Mouse (Mus musculus) intestine, embryonic 16.5 days (tissue): ENCODE measurements at regions not wholly inside any gene's neighbourhood (a gene's known extent, or its start where the extent isn't known, plus 50 kb on each side); places are given as distances from the start of the nearest gene placed in this dataset.
A peak's percentile ranks its signal among the peaks of the same experiment; 100 is the strongest.

Experiments used
- ATAC-seq: fragments of 200-750 bp; cut with Nextera tagmentation; 2 replicates; pipeline ENCODE4 v1.8.0; 2017; ENCODE audit warnings: moderate TSS enrichment, moderate library complexity
- H3K27ac ChIP-seq: fragments of 300-500 bp; sonication (generic); 2 replicates; pipeline ENCODE4 v1.5.1; 2014; ENCODE audit warnings: mild to moderate bottlenecking, low read length
- H3K27me3 ChIP-seq: fragments of 300-500 bp; sonication (generic); replicated peaks from 2 replicates; pipeline ENCODE4 v1.6.1; 2014; ENCODE audit warnings: low read length, control low read depth, mixed read lengths; ENCODE audit not compliant: control insufficient read depth, insufficient read depth
- H3K36me3 ChIP-seq: fragments of 300-500 bp; sonication (generic); 2 replicates; pipeline ENCODE4 v1.6.1; 2014; ENCODE audit warnings: low read length, control low read depth; ENCODE audit not compliant: control insufficient read depth, insufficient read depth
- H3K4me1 ChIP-seq: fragments of 300-500 bp; sonication (generic); 2 replicates; pipeline ENCODE4 v1.6.1; 2014; ENCODE audit warnings: low read length, control low read depth, mixed read lengths; ENCODE audit not compliant: control insufficient read depth, insufficient read depth
- H3K4me2 ChIP-seq: fragments of 300-500 bp; sonication (generic); 2 replicates; pipeline ENCODE4 v1.6.1; 2014; ENCODE audit warnings: low read depth, low read length, control low read depth
- H3K4me3 ChIP-seq: fragments of 300-500 bp; sonication (generic); 2 replicates; pipeline ENCODE4 v1.5.1; 2014; ENCODE audit warnings: mild to moderate bottlenecking, low read length
- H3K9ac ChIP-seq: fragments of 300-500 bp; sonication (generic); 2 replicates; pipeline ENCODE4 v1.6.1; 2014; ENCODE audit warnings: low read depth, low read length
- H3K9me3 ChIP-seq: fragments of 300-500 bp; sonication (generic); 2 replicates; pipeline ENCODE4 v1.6.1; 2016; ENCODE audit warnings: low read length, control low read depth; ENCODE audit not compliant: control insufficient read depth
- WGBS: fragments of 180-500 bp; shearing (Covaris S2); extraction: QIAGEN DNeasy Blood & Tissue Kit; methylation state at CpG from one replicate; pipeline ENCODE4 v1.1.7; 2014; 5-methylcytosine and 5-hydroxymethylcytosine counted together

- ATAC-seq = no peak
- 83% methylated on average over 7 of the region's 7 CpGs for WGBS
Measured at GRCm38 (mm10) chr3:141279041-141279554, 66.9 kb upstream of the Pdha2 start.

GRCm38 (mm10) chr3:141293802-141294201 is 81.6 kb upstream of the Pdha2 start:
- WGBS = 85% methylated on average over 2 of the region's 2 CpGs
- Histone ChIP-seq H3K4me3 (no peak overlapping the region), H3K4me2 (no peak overlapping the region), H3K4me1 (no peaks in the 10 kb centered on the region), H3K9me3 (no peaks in the 10 kb centered on the region), H3K36me3 (no peaks in the 10 kb centered on the region), H3K27me3 (no peaks in the 10 kb centered on the region), H3K27ac (no peak overlapping the region), H3K9ac (no peak overlapping the region)
- ATAC-seq = no peak

More at GRCm38 (mm10) chr3:141279041-141279554, 66.9 kb upstream of the Pdha2 start:
- H3K4me2 ChIP-seq = no peak overlapping the region
- no peaks in the 10 kb centered on the region for H3K4me1 ChIP-seq
- no peaks in the 10 kb centered on the region for H3K27me3 ChIP-seq
- H3K9ac ChIP-seq = no peak overlapping the region
- no peak overlapping the region for H3K4me3 ChIP-seq
- no peak overlapping the region for H3K27ac ChIP-seq
- H3K36me3 ChIP-seq = no peaks in the 10 kb centered on the region
- no peaks in the 10 kb centered on the region for H3K9me3 ChIP-seq

GRCm38 (mm10) chr3:141296897-141297296 is 84.7 kb upstream of the Pdha2 start:
- ATAC-seq = no peak

GRCm38 (mm10) chr3:141299749-141300148 is 87.6 kb upstream of the Pdha2 start:
- Histone ChIP-seq H3K9ac (no peak overlapping the region), H3K4me1 (no peaks in the 10 kb centered on the region), H3K36me3 (no peaks in the 10 kb centered on the region), H3K27me3 (no peaks in the 10 kb centered on the region), H3K4me2 (no peak overlapping the region), H3K9me3 (no peaks in the 10 kb centered on the region), H3K4me3 (no peak overlapping the region), H3K27ac (no peak overlapping the region)
- ATAC-seq = peak; percentile 99
- 55% methylated on average over 1 of the region's 1 CpGs for WGBS

More at GRCm38 (mm10) chr3:141296897-141297296, 84.7 kb upstream of the Pdha2 start:
- no peaks in the 10 kb centered on the region for H3K27me3 ChIP-seq
- H3K36me3 ChIP-seq = no peaks in the 10 kb centered on the region
- H3K27ac ChIP-seq = no peak overlapping the region
- H3K4me3 ChIP-seq = no peak overlapping the region
- H3K9ac ChIP-seq = no peak overlapping the region
- H3K4me1 ChIP-seq = no peaks in the 10 kb centered on the region
- H3K4me2 ChIP-seq = no peak overlapping the region
- no peaks in the 10 kb centered on the region for H3K9me3 ChIP-seq

DNA sequence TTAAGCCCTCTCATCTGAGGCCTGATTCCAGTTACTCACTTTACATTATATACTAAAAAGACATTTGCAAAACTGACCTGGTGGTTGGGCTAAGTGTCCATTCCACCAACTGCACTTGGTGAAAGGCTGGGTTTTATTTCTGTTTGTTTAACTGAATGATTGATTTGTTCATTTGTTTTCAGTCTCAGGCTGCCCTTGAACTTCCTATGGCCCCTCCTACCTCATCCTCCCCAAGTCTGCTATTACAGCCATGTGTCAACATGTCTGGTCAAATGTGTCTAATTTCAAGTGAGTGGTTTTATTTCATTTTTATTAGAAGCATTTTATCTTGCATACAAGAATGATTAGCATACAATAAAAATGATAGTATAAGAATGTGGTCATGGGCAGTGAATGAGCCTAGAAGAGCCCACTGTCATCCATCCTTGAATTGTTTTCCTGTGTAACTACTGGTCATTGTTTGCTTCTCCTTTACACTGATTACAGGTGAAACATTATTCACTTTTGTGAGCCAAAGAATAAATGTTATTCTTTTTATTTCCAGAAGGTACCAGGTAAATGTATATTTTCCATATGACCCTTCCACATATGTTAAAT is 121.5 kb upstream of the Pdha2 start:
- no peaks in the 10 kb centered on the region for H3K36me3 ChIP-seq
- H3K9ac ChIP-seq = no peak overlapping the region
- H3K4me3 ChIP-seq = no peak overlapping the region
- no peaks in the 10 kb centered on the region for H3K9me3 ChIP-seq
- H3K4me1 ChIP-seq = no peaks in the 10 kb centered on the region
- H3K4me2 ChIP-seq = no peak overlapping the region
- no peaks in the 10 kb centered on the region for H3K27me3 ChIP-seq
- H3K27ac ChIP-seq = no peak overlapping the region
- ATAC-seq = no peak

DNA sequence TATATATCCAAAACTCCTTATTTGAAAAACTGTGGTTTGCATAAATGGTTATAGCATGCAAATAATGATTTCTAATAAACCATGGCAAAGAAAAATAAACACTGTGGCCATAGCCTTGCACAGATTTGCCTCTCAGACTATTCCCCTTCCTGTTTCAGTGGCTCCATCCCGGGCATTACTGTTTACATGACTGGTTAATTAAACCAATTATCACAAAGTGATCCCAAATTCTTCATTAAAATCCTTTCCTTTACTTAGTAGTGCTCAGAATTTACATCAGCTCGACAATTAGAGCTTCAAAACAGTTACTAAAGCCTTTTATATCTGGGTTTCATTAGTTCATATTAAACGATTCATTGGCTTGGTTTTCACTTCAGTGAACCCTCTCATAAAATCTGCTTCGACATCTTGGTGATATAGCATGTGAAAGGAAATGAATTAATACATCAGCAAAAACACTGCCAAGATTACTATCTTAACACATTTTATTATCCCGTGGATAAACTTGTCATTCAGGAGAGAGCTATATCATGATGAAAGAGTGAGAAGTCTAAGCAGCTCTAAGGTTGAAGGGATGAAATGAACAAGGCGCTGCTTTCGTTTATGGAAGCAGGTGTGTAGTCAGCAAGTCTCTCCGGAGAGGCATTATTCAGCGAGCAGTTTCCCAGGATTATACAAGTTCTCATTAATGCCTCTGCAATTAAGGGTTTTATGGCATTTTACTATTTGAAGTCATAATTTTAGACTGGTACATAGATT is 126.2 kb upstream of the Pdha2 start:
- no peak for ATAC-seq
- no peaks in the 10 kb centered on the region for H3K36me3 ChIP-seq
- H3K4me3 ChIP-seq = no peak overlapping the region
- H3K4me2 ChIP-seq = no peak overlapping the region
- H3K9me3 ChIP-seq = no peaks in the 10 kb centered on the region
- no peak overlapping the region for H3K27ac ChIP-seq
- no peak overlapping the region for H3K9ac ChIP-seq
- no peaks in the 10 kb centered on the region for H3K4me1 ChIP-seq
- WGBS = 65% methylated on average over 9 of the region's 9 CpGs
- H3K27me3 ChIP-seq = no peaks in the 10 kb centered on the region

- Histone ChIP-seq H3K27me3 (no peaks in the 10 kb centered on the region), H3K9ac (no peak overlapping the region), H3K9me3 (no peaks in the 10 kb centered on the region), H3K4me1 (no peaks in the 10 kb centered on the region), H3K4me2 (no peak overlapping the region), H3K27ac (no peak overlapping the region), H3K4me3 (no peak overlapping the region), H3K36me3 (no peaks in the 10 kb centered on the region)
- WGBS = 88% methylated on average over 1 of the region's 1 CpGs
- no peak for ATAC-seq
Measured at GRCm38 (mm10) chr3:141353961-141354360, 111.1 kb upstream of the Unc5c start.

DNA sequence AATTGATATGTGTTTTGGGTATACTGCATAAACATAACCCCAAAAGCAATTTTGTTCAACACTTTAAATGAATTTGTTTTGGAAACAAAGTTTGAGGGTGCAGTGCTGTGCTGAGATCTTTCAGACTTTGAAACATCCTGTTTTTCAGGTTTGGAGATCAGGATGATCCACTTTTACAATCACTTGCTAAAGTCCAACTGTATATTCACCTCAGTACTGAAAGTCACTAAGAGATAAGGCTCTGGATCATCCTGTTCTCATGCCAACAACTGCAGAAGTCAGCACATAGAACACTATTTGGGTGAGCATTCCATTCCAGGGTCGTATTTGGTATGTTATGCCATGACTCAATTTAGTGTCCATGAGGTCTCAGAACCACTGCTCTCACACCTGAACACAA is 72.0 kb upstream of the Unc5c start:
- Histone ChIP-seq H3K27me3 (no peaks in the 10 kb centered on the region), H3K4me1 (no peaks in the 10 kb centered on the region), H3K9me3 (no peaks in the 10 kb centered on the region), H3K36me3 (no peaks in the 10 kb centered on the region), H3K4me2 (no peak overlapping the region), H3K4me3 (no peak overlapping the region), H3K27ac (no peak overlapping the region), H3K9ac (no peak overlapping the region)
- 78% methylated on average over 1 of the region's 1 CpGs for WGBS
- peak; percentile 53; the same call in 1 of the 2 replicates for ATAC-seq

- 63% methylated on average over 2 of the region's 2 CpGs for WGBS
- no peaks in the 10 kb centered on the region for H3K27me3 ChIP-seq
- H3K36me3 ChIP-seq = no peaks in the 10 kb centered on the region
- H3K4me1 ChIP-seq = no peaks in the 10 kb centered on the region
- ATAC-seq = no peak
- no peak overlapping the region for H3K4me3 ChIP-seq
- H3K9me3 ChIP-seq = no peaks in the 10 kb centered on the region
- no peak overlapping the region for H3K27ac ChIP-seq
- no peak overlapping the region for H3K9ac ChIP-seq
- H3K4me2 ChIP-seq = no peak overlapping the region
Measured at GRCm38 (mm10) chr3:141398214-141398613, 66.8 kb upstream of the Unc5c start.
